Mouse (Mus musculus) gastrocnemius, adult 2 months (tissue): ENCODE data around the gene Prr5l. TPM values are rescaled to one million over a fixed set of nuclear protein-coding genes. Genes with fewer than 3 reads are reported as not detected.

Experiments
- DNase-seq: peaks from one replicate; pipeline ENCODE4 v3.0.0; 2022
- H3K27ac ChIP-seq: fragments of 200-600 bp; 2 replicates; pipeline ENCODE4 v1.8.1; 2022; ENCODE audit warnings: mild to moderate bottlenecking
- H3K4me3 ChIP-seq: fragments of 200-600 bp; 2 replicates; pipeline ENCODE4 v1.8.1; 2022; ENCODE audit warnings: mild to moderate bottlenecking, moderate library complexity
- CTCF ChIP-seq: fragments of 200-600 bp; IDR thresholded peaks from 2 replicates; pipeline ENCODE4 v1.8.1; 2022; ENCODE audit warnings: antibody characterized with exemption, mild to moderate bottlenecking, moderate library complexity
- intact Hi-C: fragments of 180-260 bp; cut with DNase I; formaldehyde crosslinking; loops from one replicate; pipeline ENCODE4 v1.15.1; 2025
- total RNA-seq, 2 experiments: library from RNA; stranded (reverse); gene quantifications; 2 replicates each; pipeline ENCODE4 v1.2.3; 2021

Prr5l gene
- total RNA-seq, 2 experiments from 2014 or later, result 0.53 TPM; not detected in 1

GRCm38 (mm10) chr2:101826950-101827600 lies 55.8 kb downstream of the Prr5l start:
- H3K27ac ChIP-seq, result no peak overlapping the region; the same call in 1 of the 2 replicates
- no peak overlapping the region for H3K4me3 ChIP-seq
- no peak for DNase-seq
- no peak for TF ChIP-seq CTCF
- intact Hi-C loops, result loop anchor here (5.0 kb wide), 1 partner anchor 120 kb away; no protein-coding TSS in a partner anchor

GRCm38 (mm10) chr2:101826186-101826707 lies 56.6 kb downstream of the Prr5l start:
- Histone ChIP-seq H3K4me3 (no peak overlapping the region), H3K27ac (no peak overlapping the region)
- intact Hi-C loops, result loop anchor here (5.0 kb wide), 1 partner anchor 119 kb away; no protein-coding TSS in a partner anchor

GRCm38 (mm10) chr2:101825226-101826120 lies 57.4 kb downstream of the Prr5l start:
- Histone ChIP-seq H3K4me3 (no peak overlapping the region), H3K27ac (no peak overlapping the region)
- no peak for DNase-seq
- TF ChIP-seq CTCF, result no peak
- intact Hi-C loops, result loop anchor here (5.0 kb wide), 1 partner anchor 118 kb away; no protein-coding TSS in a partner anchor

More at GRCm38 (mm10) chr2:101826186-101826707, 56.6 kb downstream of the Prr5l start:
- DNase-seq, result no peak
- no peak for TF ChIP-seq CTCF

- no peak overlapping the region for H3K27ac ChIP-seq
Measured at GRCm38 (mm10) chr2:101823821-101824220, 59.0 kb downstream of the Prr5l start.

GRCm38 (mm10) chr2:101822785-101823184 lies 60.0 kb downstream of the Prr5l start:
- intact Hi-C loops, result no loop called here
- no peak for DNase-seq
- no peak for TF ChIP-seq CTCF
- Histone ChIP-seq H3K27ac (peak overlapping the region; percentile 28; the same call in 1 of the 2 replicates), H3K4me3 (peak overlapping the region; percentile 35)

More at GRCm38 (mm10) chr2:101823821-101824220, 59.0 kb downstream of the Prr5l start:
- H3K4me3 ChIP-seq, result no peak overlapping the region
- TF ChIP-seq CTCF, result no peak
- DNase-seq, result no peak
- intact Hi-C loops, result no loop called here

- intact Hi-C loops, result no loop called here
- no peak for TF ChIP-seq CTCF
- Histone ChIP-seq H3K4me3 (no peak overlapping the region), H3K27ac (no peak overlapping the region)
- DNase-seq, result no peak
Measured at GRCm38 (mm10) chr2:101820816-101821215, 62.0 kb downstream of the Prr5l start.

- no peak for DNase-seq
- intact Hi-C loops, result no loop called here
- TF ChIP-seq CTCF, result no peak
- Histone ChIP-seq H3K27ac (no peak overlapping the region), H3K4me3 (no peak overlapping the region)
Measured at GRCm38 (mm10) chr2:101818986-101819764, 63.7 kb downstream of the Prr5l start.

- TF ChIP-seq CTCF, result no peak
- no peak overlapping the region for H3K27ac ChIP-seq
- intact Hi-C loops, result no loop called here
- DNase-seq, result no peak
- H3K4me3 ChIP-seq, result no peak overlapping the region
Measured at GRCm38 (mm10) chr2:101816646-101817308, 66.0 kb downstream of the Prr5l start.

- peak; percentile 35 for DNase-seq
- Histone ChIP-seq H3K4me3 (no peak overlapping the region), H3K27ac (no peak overlapping the region)
- peak; percentile 49 for TF ChIP-seq CTCF
- intact Hi-C loops, result no loop called here
Measured at GRCm38 (mm10) chr2:101815250-101815934, 67.4 kb downstream of the Prr5l start.

GRCm38 (mm10) chr2:101814272-101814625 lies 68.6 kb downstream of the Prr5l start:
- intact Hi-C loops, result no loop called here
- Histone ChIP-seq H3K27ac (peak overlapping the region; percentile 44; the same call in 1 of the 2 replicates), H3K4me3 (no peak overlapping the region)
- no peak for DNase-seq
- no peak for TF ChIP-seq CTCF
